Mouse (Mus musculus): Measurements from ENCODE around the gene Efhd2.

- TF ChIP-seq ZNF384 (IDR thresholded peaks at IDR 0.05; ENCODE audit: low read depth, low read length) (no peak), MAFK (IDR thresholded peaks at IDR 0.05; ENCODE audit: insufficient read depth, low read depth, low read length) (no peak)
Measured at GRCm38 (mm10) chr4:141872977-141873376, 1.7 kb downstream of the Efhd2 start.
